Mouse (Mus musculus): ENCODE data around the gene Mdm4.
"Not testable (repeated sequence)": the region's sequence is repeated elsewhere in the genome, so short reads cannot be mapped to it uniquely, and the experiment has no call there.

Mdm4 gene

GRCm38 (mm10) chr1:133053034-133053433 lies 22.7 kb upstream of the Mdm4 start:
- DNase-seq (ENCODE audit: low spot score): no peak

- no peak for DNase-seq (ENCODE audit: low spot score)
Measured at GRCm38 (mm10) chr1:133051829-133052228, 21.5 kb upstream of the Mdm4 start.

GRCm38 (mm10) chr1:133050001-133050431 lies 19.7 kb upstream of the Mdm4 start:
- no peak for DNase-seq (ENCODE audit: low spot score)

- DNase-seq (ENCODE audit: low spot score): no peak
Measured at GRCm38 (mm10) chr1:133048690-133049089, 18.3 kb upstream of the Mdm4 start.

GRCm38 (mm10) chr1:133047575-133047974 lies 17.2 kb upstream of the Mdm4 start:
- no peak for DNase-seq (ENCODE audit: low spot score)

GRCm38 (mm10) chr1:133046441-133046931 lies 16.1 kb upstream of the Mdm4 start:
- no peak for DNase-seq (ENCODE audit: low spot score)

GRCm38 (mm10) chr1:133045861-133046440 lies 15.6 kb upstream of the Mdm4 start:
- no peak for DNase-seq (ENCODE audit: low spot score)

- DNase-seq (ENCODE audit: low spot score): no peak
Measured at GRCm38 (mm10) chr1:133045011-133045860, 14.9 kb upstream of the Mdm4 start, which contains the start of gene Pik3c2b. Gene Pik3c2b, plus strand, starts transcription at chr1:133045667.

GRCm38 (mm10) chr1:133039505-133039949 lies 9.2 kb upstream of the Mdm4 start:
- DNase-seq (ENCODE audit: low spot score): no peak

- not testable (repeated sequence) for DNase-seq (ENCODE audit: low spot score)
Measured at GRCm38 (mm10) chr1:133034682-133035081, 4.3 kb upstream of the Mdm4 start.

GRCm38 (mm10) chr1:133034091-133034460 lies 3.7 kb upstream of the Mdm4 start:
- no peak for DNase-seq (ENCODE audit: low spot score)

GRCm38 (mm10) chr1:133033316-133034090 lies 3.1 kb upstream of the Mdm4 start:
- DNase-seq (ENCODE audit: low spot score): peak; percentile 66

- DNase-seq (ENCODE audit: low spot score): no peak
Measured at GRCm38 (mm10) chr1:133032981-133033315, 2.6 kb upstream of the Mdm4 start.

- no peak for DNase-seq (ENCODE audit: low spot score)
Measured at GRCm38 (mm10) chr1:133029744-133030143, 617 bp downstream of the Mdm4 start.

GRCm38 (mm10) chr1:133027980-133028379 lies 2.4 kb downstream of the Mdm4 start:
- DNase-seq (ENCODE audit: low spot score): no peak

GRCm38 (mm10) chr1:133027126-133027525 lies 3.2 kb downstream of the Mdm4 start:
- no peak for DNase-seq (ENCODE audit: low spot score)

GRCm38 (mm10) chr1:133025796-133026190 lies 4.6 kb downstream of the Mdm4 start:
- not testable (repeated sequence) for DNase-seq (ENCODE audit: low spot score)

GRCm38 (mm10) chr1:133025051-133025795 lies 5.1 kb downstream of the Mdm4 start:
- peak; percentile 81 for DNase-seq (ENCODE audit: low spot score)

GRCm38 (mm10) chr1:133024426-133024825 lies 5.9 kb downstream of the Mdm4 start:
- DNase-seq (ENCODE audit: low spot score): no peak

- not testable (repeated sequence) for DNase-seq (ENCODE audit: low spot score)
Measured at GRCm38 (mm10) chr1:133023723-133024122, 6.6 kb downstream of the Mdm4 start.

GRCm38 (mm10) chr1:133021971-133022370 lies 8.4 kb downstream of the Mdm4 start:
- DNase-seq (ENCODE audit: low spot score): not testable (repeated sequence)

- no peak for DNase-seq (ENCODE audit: low spot score)
Measured at GRCm38 (mm10) chr1:133021391-133021790, 9.0 kb downstream of the Mdm4 start.

Data from left cerebral cortex, adult 11 months (tissue).